Mouse (Mus musculus) kidney, adult 8-10 months (tissue): ENCODE data around the gene Psmg4.

Experiments used
- DNase-seq, 2 experiments: peaks; one replicate each; pipeline ENCODE4 v3.0.0; 2022

Gene Psmg4

GRCm38 (mm10) chr13:34205216-34205615 lies 42.5 kb downstream of the Psmg4 start:
- DNase-seq, result no peak

- DNase-seq, result no peak
Observed at GRCm38 (mm10) chr13:34207714-34208470, 45.1 kb downstream of the Psmg4 start.

GRCm38 (mm10) chr13:34211261-34211775 lies 48.6 kb downstream of the Psmg4 start:
- DNase-seq, result no peak

- DNase-seq, result peak; percentile 70 to 73
Observed at GRCm38 (mm10) chr13:34212735-34213212, 50.0 kb downstream of the Psmg4 start.

- no peak for DNase-seq
Observed at GRCm38 (mm10) chr13:34214855-34215254, 52.1 kb downstream of the Psmg4 start.

- no peak for DNase-seq
Observed at GRCm38 (mm10) chr13:34218776-34219175, 56.0 kb downstream of the Psmg4 start.

- no peak for DNase-seq
Observed at GRCm38 (mm10) chr13:34219728-34220127, 57.0 kb downstream of the Psmg4 start.

- peak; percentile 75 to 80 for DNase-seq
Observed at GRCm38 (mm10) chr13:34222985-34223384, 60.2 kb downstream of the Psmg4 start.

- DNase-seq, result no peak
Observed at GRCm38 (mm10) chr13:34226940-34227339, 64.2 kb downstream of the Psmg4 start.
